Mouse (Mus musculus): ENCODE results near the gene Klf3. TPM values are rescaled to one million over a fixed set of nuclear protein-coding genes. Genes with fewer than 3 reads are reported as not detected.
A peak's percentile ranks its signal among the peaks of the same experiment; 100 is the strongest.

Klf3 gene
- polyA plus RNA-seq, 1 experiment = 47.0 TPM

DNA sequence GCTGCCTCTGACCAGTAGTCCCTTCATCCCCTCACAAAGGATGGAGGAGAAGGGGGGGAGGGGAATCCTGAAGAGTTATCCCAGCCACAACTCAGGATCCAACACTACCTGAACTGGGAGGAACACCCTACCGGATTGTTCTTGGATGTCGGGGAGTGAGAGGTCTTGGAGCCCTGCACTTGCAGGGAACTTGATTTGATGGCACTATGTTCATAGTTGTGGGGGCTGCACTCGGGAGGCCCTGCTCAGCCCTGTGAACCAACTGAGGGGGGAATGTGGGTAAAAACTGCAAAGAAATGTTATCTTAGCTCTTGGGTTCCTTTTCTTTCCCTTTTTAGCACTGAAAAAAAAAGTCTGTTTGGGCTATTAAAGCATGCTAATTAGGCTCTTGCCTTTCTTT lies 27.6 kb downstream of the Klf3 start:
- H3K36me3 ChIP-seq (ENCODE audit: control insufficient read depth, insufficient read depth, low read length) = peaks cover 17% of the 10 kb centered on the region
- 78% methylated on average over 3 of the region's 3 CpGs for WGBS

DNA sequence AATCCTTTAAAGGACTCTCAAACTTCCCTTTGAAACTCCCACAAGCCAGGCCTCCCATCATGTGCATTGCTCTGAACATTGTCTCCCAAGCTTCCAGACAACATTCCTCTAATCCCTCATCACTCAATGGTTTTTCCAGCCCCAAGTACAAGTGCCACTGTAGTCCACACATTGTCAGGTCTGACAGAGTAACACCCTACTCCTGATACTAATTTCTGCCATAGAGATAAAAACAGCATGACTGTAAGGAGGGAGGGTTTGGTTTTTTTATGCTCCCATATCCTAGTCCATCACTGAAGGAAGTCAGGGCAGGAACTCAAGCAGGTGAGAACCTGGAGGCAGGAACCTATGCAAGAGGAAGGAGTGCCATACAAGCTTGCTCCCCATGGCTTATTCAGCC lies 30.2 kb downstream of the Klf3 start:
- H3K4me1 ChIP-seq (ENCODE audit: control insufficient read depth, insufficient read depth, low read length) = no peaks in the 10 kb centered on the region; the same call in 1 of the 2 replicates
- TF ChIP-seq CTCF (conservative IDR thresholded peaks at IDR 0.05; ENCODE audit: insufficient read depth, insufficient read length, low read depth, low read length) (no peak), POLR2A (IDR thresholded peaks at IDR 0.05; ENCODE audit: low read depth, low read length) (no peak)
- no peaks in the 10 kb centered on the region for H3K27me3 ChIP-seq (replicated peaks; ENCODE audit: control insufficient read depth, insufficient read depth, low read length)
- DNase-seq = no peak
- peaks cover 4% of the 10 kb centered on the region for H3K36me3 ChIP-seq (ENCODE audit: control insufficient read depth, insufficient read depth, low read length)
- no peak overlapping the region for H3K4me3 ChIP-seq (ENCODE audit: insufficient read depth, low read depth, low read length)
- H3K27ac ChIP-seq (ENCODE audit: insufficient read depth, low read depth, low read length) = no peak overlapping the region

More for the DNA sequence above, 27.6 kb downstream of the Klf3 start:
- TF ChIP-seq POLR2A (IDR thresholded peaks at IDR 0.05; ENCODE audit: low read depth, low read length) (no peak), CTCF (conservative IDR thresholded peaks at IDR 0.05; ENCODE audit: insufficient read depth, insufficient read length, low read depth, low read length) (no peak)
- H3K27me3 ChIP-seq (replicated peaks; ENCODE audit: control insufficient read depth, insufficient read depth, low read length) = no peaks in the 10 kb centered on the region
- H3K4me1 ChIP-seq (ENCODE audit: control insufficient read depth, insufficient read depth, low read length) = no peaks in the 10 kb centered on the region; the same call in 1 of the 2 replicates
- no peak for DNase-seq
- H3K27ac ChIP-seq (ENCODE audit: insufficient read depth, low read depth, low read length) = no peak overlapping the region
- no peak overlapping the region for H3K4me3 ChIP-seq (ENCODE audit: insufficient read depth, low read depth, low read length)

DNA sequence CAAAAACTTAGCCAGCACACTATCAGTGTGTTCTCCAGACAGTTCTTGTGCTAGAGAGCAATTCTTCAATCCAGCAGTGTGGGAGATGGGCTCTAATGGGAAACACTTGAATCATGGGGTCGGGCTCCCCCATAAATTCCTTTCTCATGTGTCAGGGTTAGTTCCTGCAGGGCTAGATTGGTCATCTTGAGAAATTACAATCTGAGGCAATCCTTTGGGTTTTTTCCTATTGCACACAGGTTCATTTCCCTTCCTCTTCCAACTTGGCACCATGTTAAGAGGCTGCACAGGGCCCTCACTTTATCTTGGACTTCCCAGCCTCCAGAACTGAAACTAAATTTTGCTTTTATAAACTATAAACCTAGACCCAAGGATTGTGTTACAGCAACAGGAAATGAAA lies 31.0 kb downstream of the Klf3 start:
- Histone ChIP-seq H3K36me3 (ENCODE audit: control insufficient read depth, insufficient read depth, low read length) (peaks cover 2% of the 10 kb centered on the region), H3K4me3 (ENCODE audit: insufficient read depth, low read depth, low read length) (no peak overlapping the region), H3K27ac (ENCODE audit: insufficient read depth, low read depth, low read length) (no peak overlapping the region), H3K4me1 (ENCODE audit: control insufficient read depth, insufficient read depth, low read length) (no peaks in the 10 kb centered on the region; the same call in 1 of the 2 replicates), H3K27me3 (replicated peaks; ENCODE audit: control insufficient read depth, insufficient read depth, low read length) (no peaks in the 10 kb centered on the region)
- 13% methylated on average over 1 of the region's 1 CpGs for WGBS
- peak; percentile 49 for DNase-seq
- no peak for TF ChIP-seq POLR2A (IDR thresholded peaks at IDR 0.05; ENCODE audit: low read depth, low read length)
- TF ChIP-seq CTCF (conservative IDR thresholded peaks at IDR 0.05; ENCODE audit: insufficient read depth, insufficient read length, low read depth, low read length) = no peak

DNA sequence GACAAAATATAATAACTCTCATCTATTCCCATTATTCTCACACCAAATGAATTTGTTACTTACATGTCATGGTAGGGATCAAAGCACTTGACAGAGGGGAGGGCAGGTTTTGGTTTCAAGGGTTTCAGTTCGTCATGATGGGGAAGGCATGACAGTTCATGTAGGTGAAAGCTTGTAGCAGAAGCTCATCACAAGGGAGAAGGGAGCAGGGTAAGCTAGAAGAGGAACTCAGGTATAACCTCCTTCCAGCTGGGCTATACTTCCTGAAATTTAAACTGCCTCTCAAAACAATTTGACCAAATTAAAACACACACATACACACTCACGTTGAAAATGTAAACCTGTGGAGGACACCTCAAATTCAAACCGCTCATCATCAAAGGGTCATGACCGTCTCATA lies 32.1 kb downstream of the Klf3 start:
- H3K27me3 ChIP-seq (replicated peaks; ENCODE audit: control insufficient read depth, insufficient read depth, low read length) = no peaks in the 10 kb centered on the region
- H3K4me3 ChIP-seq (ENCODE audit: insufficient read depth, low read depth, low read length) = no peak overlapping the region
- H3K4me1 ChIP-seq (ENCODE audit: control insufficient read depth, insufficient read depth, low read length) = no peaks in the 10 kb centered on the region; the same call in 1 of the 2 replicates
- TF ChIP-seq POLR2A (IDR thresholded peaks at IDR 0.05; ENCODE audit: low read depth, low read length) (no peak), CTCF (conservative IDR thresholded peaks at IDR 0.05; ENCODE audit: insufficient read depth, insufficient read length, low read depth, low read length) (no peak)
- no peaks in the 10 kb centered on the region; the same call in 1 of the 2 replicates for H3K36me3 ChIP-seq (ENCODE audit: control insufficient read depth, insufficient read depth, low read length)
- WGBS = 82% methylated on average over 4 of the region's 4 CpGs
- no peak overlapping the region for H3K27ac ChIP-seq (ENCODE audit: insufficient read depth, low read depth, low read length)
- no peak for DNase-seq

DNA sequence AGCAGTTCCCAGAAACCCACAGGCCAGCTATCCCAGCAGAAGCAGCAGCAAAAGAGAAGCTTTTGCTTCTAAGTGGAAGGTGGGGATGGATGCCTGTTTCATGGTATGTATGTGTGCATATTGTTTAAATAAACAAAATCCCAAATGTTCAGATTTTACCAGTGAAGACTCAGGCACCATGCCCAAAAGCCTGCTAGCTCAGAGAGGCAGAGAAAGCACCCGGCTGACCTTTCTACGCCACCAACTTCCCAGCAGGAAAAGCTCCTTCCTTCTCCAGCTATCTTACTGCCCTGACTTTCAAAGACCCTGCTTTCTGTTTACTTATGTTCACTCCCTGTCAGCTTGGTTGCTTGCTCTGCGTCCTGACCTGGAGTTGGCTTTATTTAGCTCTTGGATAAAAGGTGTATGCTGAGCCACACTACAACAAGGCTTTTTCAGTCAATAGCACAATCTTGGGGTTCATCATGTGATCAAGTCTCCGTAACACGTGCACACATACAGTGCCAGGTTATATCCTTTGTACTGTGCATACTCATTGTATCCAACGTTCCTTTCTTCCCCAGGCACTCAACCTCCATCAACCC lies 35.9 kb downstream of the Klf3 start:
- Histone ChIP-seq H3K4me3 (ENCODE audit: insufficient read depth, low read depth, low read length) (no peak overlapping the region), H3K27ac (ENCODE audit: insufficient read depth, low read depth, low read length) (0 out of 2 replicates have a peak overlapping the region, but pooled peaks have one; percentile 21), H3K4me1 (ENCODE audit: control insufficient read depth, insufficient read depth, low read length) (no peaks in the 10 kb centered on the region; the same call in 1 of the 2 replicates), H3K27me3 (replicated peaks; ENCODE audit: control insufficient read depth, insufficient read depth, low read length) (no peaks in the 10 kb centered on the region), H3K36me3 (ENCODE audit: control insufficient read depth, insufficient read depth, low read length) (no peaks in the 10 kb centered on the region)
- WGBS = 58% methylated on average over 6 of the region's 6 CpGs
- TF ChIP-seq POLR2A (IDR thresholded peaks at IDR 0.05; ENCODE audit: low read depth, low read length) = no peak
- no peak for TF ChIP-seq CTCF (conservative IDR thresholded peaks at IDR 0.05; ENCODE audit: insufficient read depth, insufficient read length, low read depth, low read length)
- DNase-seq = peak; percentile 46

DNA sequence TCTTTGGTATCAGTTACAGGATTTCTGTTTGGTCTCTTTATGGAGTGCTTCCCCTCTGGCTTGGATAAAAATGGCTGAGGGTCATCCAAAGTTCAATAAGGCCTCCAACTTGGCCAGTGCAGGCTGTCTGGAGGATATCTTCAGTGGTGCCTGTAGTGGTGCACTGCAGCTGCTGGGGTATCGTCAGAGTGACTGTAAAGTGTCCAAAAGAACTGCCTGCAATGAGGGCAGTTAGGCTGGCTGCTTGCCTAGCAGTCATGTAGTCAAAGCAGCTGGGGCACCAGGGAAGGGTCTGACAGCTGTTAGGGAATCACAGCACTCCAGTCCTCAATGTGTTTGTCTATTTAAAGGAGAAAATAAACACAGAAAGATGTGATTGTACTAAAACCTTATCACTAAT lies 36.9 kb downstream of the Klf3 start:
- Histone ChIP-seq H3K27me3 (replicated peaks; ENCODE audit: control insufficient read depth, insufficient read depth, low read length) (no peaks in the 10 kb centered on the region), H3K27ac (ENCODE audit: insufficient read depth, low read depth, low read length) (no peak overlapping the region), H3K4me3 (ENCODE audit: insufficient read depth, low read depth, low read length) (no peak overlapping the region), H3K36me3 (ENCODE audit: control insufficient read depth, insufficient read depth, low read length) (no peaks in the 10 kb centered on the region), H3K4me1 (ENCODE audit: control insufficient read depth, insufficient read depth, low read length) (no peaks in the 10 kb centered on the region; the same call in 1 of the 2 replicates)
- DNase-seq = no peak
- no peak for TF ChIP-seq POLR2A (IDR thresholded peaks at IDR 0.05; ENCODE audit: low read depth, low read length)
- TF ChIP-seq CTCF (conservative IDR thresholded peaks at IDR 0.05; ENCODE audit: insufficient read depth, insufficient read length, low read depth, low read length) = no peak
- 32% methylated on average over 1 of the region's 1 CpGs for WGBS

DNA sequence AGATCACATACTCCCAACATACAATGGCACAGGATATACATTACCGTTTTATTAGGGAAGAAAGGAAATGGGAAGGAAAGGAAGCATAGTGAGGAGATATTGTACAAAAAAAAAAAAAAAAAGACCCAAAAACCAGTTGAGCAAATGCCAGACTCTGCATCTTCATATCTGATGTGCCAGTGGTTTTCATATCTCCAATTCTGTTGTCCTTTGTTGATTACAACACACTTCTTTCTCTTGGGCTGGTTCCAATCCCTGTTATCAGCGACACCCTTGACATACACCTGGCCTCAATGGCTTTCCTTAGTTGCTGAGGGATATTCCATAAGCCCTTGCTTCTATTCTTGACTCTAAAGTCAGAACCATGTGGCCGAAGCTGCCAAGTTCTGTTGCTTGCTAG lies 41.4 kb downstream of the Klf3 start:
- no peak overlapping the region for H3K4me3 ChIP-seq (ENCODE audit: insufficient read depth, low read depth, low read length)
- WGBS = 84% methylated on average over 3 of the region's 3 CpGs
- H3K27me3 ChIP-seq (replicated peaks; ENCODE audit: control insufficient read depth, insufficient read depth, low read length) = no peaks in the 10 kb centered on the region
- TF ChIP-seq CTCF (conservative IDR thresholded peaks at IDR 0.05; ENCODE audit: insufficient read depth, insufficient read length, low read depth, low read length) = no peak
- TF ChIP-seq POLR2A (IDR thresholded peaks at IDR 0.05; ENCODE audit: low read depth, low read length) = no peak
- DNase-seq = no peak
- no peak overlapping the region for H3K27ac ChIP-seq (ENCODE audit: insufficient read depth, low read depth, low read length)
- H3K36me3 ChIP-seq (ENCODE audit: control insufficient read depth, insufficient read depth, low read length) = no peaks in the 10 kb centered on the region
- H3K4me1 ChIP-seq (ENCODE audit: control insufficient read depth, insufficient read depth, low read length) = no peaks in the 10 kb centered on the region
